Mouse (Mus musculus) heart, postnatal 0 days (tissue): ENCODE measurements at regions not wholly inside any gene's neighbourhood (a gene's known extent, or its start where the extent isn't known, plus 50 kb on each side); places are given as distances from the start of the nearest gene placed in this dataset.

Experiments
- ATAC-seq: fragments of 200-750 bp; cut with Nextera tagmentation; 2 replicates; pipeline ENCODE4 v1.8.0; 2017; ENCODE audit warnings: low read depth, moderate number of reproducible peaks, moderate library complexity; ENCODE audit not compliant: insufficient read depth
- DNase-seq: peaks from one replicate; pipeline ENCODE4 v3.0.0-alpha.2; 2016; ENCODE audit warnings: low spot score
- H3K27ac ChIP-seq: fragments of 300-500 bp; sonication (generic); 2 replicates; pipeline ENCODE4 v1.5.1; 2014; ENCODE audit warnings: low read depth, mild to moderate bottlenecking
- H3K27me3 ChIP-seq: fragments of 300-500 bp; sonication (generic); 2 replicates; pipeline ENCODE4 v1.6.1; 2014; ENCODE audit warnings: low read length, mixed read lengths; ENCODE audit not compliant: control insufficient read depth, insufficient read depth
- H3K36me3 ChIP-seq: fragments of 300-500 bp; sonication (generic); replicated peaks from 2 replicates; pipeline ENCODE4 v1.6.1; 2014; ENCODE audit warnings: low read length, mixed read lengths; ENCODE audit not compliant: control insufficient read depth, insufficient read depth
- H3K4me1 ChIP-seq: fragments of 300-500 bp; sonication (generic); 2 replicates; pipeline ENCODE4 v1.6.1; 2014; ENCODE audit warnings: antibody characterized with exemption; ENCODE audit not compliant: control insufficient read depth, insufficient read depth
- H3K4me2 ChIP-seq: fragments of 300-500 bp; sonication (generic); 2 replicates; pipeline ENCODE4 v1.6.1; 2014; ENCODE audit warnings: low read depth, mild to moderate bottlenecking, low read length, moderate library complexity
- H3K4me3 ChIP-seq: fragments of 300-500 bp; sonication (generic); 2 replicates; pipeline ENCODE4 v1.5.1; 2014; ENCODE audit warnings: low read depth, low read length
- H3K9ac ChIP-seq: fragments of 300-500 bp; sonication (generic); replicated peaks from 2 replicates; pipeline ENCODE4 v1.6.1; 2014; ENCODE audit warnings: low read depth, low read length, mixed read lengths
- H3K9me3 ChIP-seq: fragments of 300-500 bp; sonication (generic); replicated peaks from 2 replicates; pipeline ENCODE4 v1.6.1; 2016; ENCODE audit warnings: low read length; ENCODE audit not compliant: control insufficient read depth
- CTCF ChIP-seq: IDR thresholded peaks from 2 replicates; pipeline ENCODE4 v1.5.1; 2016; ENCODE audit warnings: antibody characterized with exemption, control low read depth, low read depth
- EP300 ChIP-seq: IDR thresholded peaks from 2 replicates; pipeline ENCODE4 v1.6.1; 2016; ENCODE audit warnings: antibody characterized with exemption, low read depth
- WGBS: fragments of 180-500 bp; shearing (Covaris S2); extraction: QIAGEN DNeasy Blood & Tissue Kit; methylation state at CpG from one replicate; pipeline ENCODE4 v1.1.7; 2014; 5-methylcytosine and 5-hydroxymethylcytosine counted together

- no peaks in the 10 kb centered on the region for H3K27me3 ChIP-seq
- no peak for DNase-seq
- WGBS: 57% methylated on average over 2 of the region's 2 CpGs
- H3K9me3 ChIP-seq: no peaks in the 10 kb centered on the region
- no peak overlapping the region for H3K4me2 ChIP-seq
- no peak overlapping the region for H3K9ac ChIP-seq
- no peak overlapping the region for H3K4me3 ChIP-seq
- ATAC-seq: no peak
- H3K4me1 ChIP-seq: no peaks in the 10 kb centered on the region
- no peak overlapping the region for H3K27ac ChIP-seq
- no peaks in the 10 kb centered on the region for H3K36me3 ChIP-seq
- no peak for TF ChIP-seq EP300
- no peak for TF ChIP-seq CTCF
Measured at GRCm38 (mm10) chr15:41232406-41233060, 1098.4 kb downstream of the 9330182O14Rik start.
